Mouse (Mus musculus): Measurements from ENCODE around the gene Serpinb9. TPM values are rescaled to one million over a fixed set of nuclear protein-coding genes. Genes with fewer than 3 reads are reported as not detected.
A peak's percentile ranks its signal among the peaks of the same experiment; 100 is the strongest.
"Not testable (repeated sequence)": the region's sequence is repeated elsewhere in the genome, so short reads cannot be mapped to it uniquely, and the experiment has no call there.

The Serpinb9 gene
- 12.6 and 12.9 TPM in 2 replicates for polyA plus RNA-seq (2015; fragmentation: Nextera tagmentation; extraction: Ambion mirVana)

DNA sequence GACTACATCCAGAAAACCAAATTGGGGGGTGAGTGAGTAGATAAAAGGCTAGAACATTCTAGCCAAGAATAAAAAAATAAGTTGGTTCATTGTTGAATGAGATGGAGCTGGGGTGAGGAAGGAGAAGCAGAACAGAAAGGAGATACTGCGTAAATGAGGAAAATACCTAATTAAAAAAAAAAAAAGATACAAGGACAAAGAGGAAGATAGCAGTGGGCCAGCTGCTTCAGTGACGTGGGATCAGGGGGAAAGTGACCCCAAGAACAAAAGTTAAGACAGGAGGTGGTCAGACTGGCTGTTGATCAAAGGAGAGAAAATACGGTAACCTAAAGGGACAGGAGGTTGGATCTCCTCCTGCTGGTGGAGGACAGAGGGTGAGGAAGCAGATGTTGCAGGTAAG, at the start of gene Serpinb9:
Serpinb9 (plus strand) TSS at position 301 of the 400 bp plus-strand sequence.
- no peak for DNase-seq (ENCODE audit: low spot score)

DNA sequence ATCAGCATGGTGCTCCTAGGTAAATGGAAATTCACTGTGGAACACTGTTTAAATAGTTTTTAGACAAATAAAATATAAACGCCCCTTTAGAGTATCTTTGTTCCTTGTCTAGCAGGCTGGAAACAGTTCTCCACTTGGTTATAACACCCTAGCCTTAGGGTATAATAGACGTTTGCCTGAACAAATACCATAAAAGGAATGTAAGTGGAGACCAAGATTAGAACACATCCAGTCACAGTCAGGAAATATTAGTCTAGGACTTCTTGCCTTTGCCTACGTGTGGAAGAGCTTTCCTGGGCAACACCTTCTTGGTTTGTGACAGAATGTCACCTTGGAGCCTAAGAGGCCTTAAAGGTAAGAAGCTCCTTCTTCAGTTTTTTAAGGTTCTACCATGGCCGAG, 46.5 kb upstream of the Serpinb9 start:
- no peak for DNase-seq (ENCODE audit: low spot score)

DNA sequence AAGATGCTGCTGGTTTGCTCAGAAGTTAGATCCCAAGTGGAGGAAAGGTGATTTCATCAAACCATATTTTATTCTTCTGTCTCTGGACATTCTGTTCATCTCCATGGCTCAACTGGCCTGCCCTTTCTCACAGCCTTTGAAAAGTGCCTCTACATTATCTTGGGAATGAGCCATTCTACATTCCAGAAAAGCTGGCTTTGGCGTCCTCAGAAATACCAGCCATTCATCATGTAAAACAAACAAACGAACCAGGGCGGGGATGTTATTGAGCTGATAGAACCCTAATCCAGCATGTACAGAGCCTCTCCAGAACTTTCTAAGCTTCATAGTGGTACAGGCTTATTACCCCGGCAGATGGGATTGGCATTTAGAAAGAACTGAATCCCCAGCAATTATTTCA, 45.1 kb upstream of the Serpinb9 start:
- DNase-seq (ENCODE audit: low spot score) = no peak

DNA sequence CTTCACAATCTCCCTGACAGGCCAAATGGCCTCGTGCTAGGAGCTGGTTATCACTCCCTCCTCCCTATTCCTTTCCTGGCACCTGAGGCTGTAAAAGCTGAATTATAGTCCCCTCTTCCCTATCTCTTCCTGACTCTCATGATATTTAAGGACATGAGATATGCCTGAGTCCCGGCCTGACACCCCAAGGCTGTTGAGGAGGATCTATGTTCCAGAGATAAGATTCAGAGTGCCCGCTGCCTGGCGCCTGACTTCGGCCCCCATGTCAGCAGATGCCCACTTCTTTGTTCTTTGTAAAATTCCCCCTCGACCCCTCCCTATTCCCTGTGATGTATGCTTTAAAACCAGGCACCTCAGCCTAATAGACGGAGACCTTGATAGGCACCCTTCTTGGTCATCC, 44.5 kb upstream of the Serpinb9 start:
- not testable (repeated sequence) for DNase-seq (ENCODE audit: low spot score)

DNA sequence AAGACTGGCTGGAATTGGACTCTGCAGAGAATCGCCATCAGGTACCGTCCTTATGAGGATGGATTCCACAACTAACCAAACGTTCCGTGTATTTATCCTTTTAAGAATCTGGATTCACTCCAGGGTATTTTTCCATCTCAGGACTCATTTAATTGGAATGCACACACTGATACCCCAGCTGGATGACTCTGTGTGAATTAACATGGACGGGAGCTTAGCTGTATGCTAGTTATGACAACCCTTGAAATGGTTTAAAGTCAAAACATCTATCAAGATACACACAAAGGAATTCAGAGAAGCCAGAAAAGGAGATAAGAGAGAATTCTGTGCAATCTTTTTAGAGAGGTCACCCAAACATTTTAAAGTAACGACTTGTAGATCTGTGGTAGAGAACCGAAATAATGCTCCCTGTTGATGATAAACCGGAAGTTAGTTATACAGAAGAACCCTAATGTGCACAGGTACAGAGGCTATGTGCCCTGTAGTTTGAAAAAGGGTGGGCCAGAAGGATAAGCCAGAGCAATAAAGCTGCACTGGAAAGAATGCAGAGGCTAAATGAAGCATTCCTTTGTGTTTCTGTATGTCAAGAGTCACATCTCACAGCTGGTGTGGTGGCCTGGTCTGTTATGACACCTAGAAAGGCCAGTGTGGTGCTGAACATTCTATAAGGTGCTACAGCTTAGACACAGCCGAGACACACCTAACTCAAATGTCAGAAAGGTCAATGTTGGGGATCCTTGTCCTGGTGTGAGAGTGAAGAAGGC, 38.9 kb upstream of the Serpinb9 start:
- DNase-seq (ENCODE audit: low spot score) = no peak

DNA sequence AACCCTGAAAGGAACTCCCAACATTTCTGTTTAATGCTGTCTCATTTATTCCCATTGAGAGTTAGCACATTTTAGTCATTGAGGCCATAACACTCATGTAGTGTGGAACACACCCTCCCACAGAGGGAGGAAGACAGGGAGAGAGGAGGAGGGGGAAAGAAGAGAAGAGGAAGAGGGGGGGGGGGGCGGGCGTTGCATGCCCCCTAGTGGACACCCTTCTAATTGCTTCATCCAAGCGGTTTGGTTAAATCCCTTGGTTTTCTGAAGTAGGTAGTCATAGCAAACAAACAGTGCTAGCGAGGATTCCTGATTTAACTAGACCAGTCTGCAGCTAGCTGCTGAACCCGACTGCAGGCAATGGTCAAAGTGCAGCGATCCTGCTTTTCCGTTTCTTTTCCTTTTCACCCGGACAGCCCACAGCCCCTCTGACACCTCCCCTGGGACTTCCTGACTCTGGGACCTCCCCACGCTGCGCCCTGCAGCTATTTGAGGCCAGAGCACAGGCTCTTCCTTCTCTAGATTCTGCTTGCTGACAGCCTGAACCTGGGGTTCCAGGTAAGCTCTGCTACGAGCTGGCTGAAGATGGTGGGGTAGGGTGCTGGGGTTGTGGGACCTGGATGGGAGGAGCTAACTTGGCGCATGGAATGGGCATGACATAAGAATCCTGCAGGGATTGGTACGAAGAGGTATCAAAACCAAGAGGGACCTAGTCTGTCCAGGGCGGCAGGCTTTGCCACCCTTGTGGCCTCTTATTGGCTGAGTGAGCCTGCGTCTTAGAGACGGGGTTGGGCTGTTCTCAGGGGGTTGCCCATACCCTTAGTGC, 37.9 kb upstream of the Serpinb9 start, which contains the start of gene Serpinb6b:
Serpinb6b (plus strand) TSS at position 221 of the 823 bp plus-strand sequence.
- peak; percentile 66 for DNase-seq (ENCODE audit: low spot score)

DNA sequence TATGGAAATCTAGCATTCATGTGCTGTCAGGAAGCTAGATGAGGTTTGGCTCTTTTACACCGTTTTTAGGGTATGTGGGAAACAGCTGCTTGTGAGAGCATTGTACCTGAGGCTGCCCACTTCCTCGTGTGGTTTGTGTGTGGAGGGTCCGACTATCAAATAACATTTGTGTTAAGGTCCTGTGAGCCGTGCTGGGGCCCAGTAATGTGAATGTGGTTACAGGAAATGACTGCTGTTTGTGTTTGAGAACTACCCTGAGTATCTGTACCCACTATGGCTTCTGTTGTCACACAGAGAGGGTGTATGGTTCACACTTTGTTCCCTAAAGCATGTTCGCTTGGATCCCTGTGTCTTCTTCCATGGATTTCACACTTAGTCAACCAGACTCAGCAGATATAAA, 36.9 kb upstream of the Serpinb9 start:
- DNase-seq (ENCODE audit: low spot score) = peak; percentile 38

DNA sequence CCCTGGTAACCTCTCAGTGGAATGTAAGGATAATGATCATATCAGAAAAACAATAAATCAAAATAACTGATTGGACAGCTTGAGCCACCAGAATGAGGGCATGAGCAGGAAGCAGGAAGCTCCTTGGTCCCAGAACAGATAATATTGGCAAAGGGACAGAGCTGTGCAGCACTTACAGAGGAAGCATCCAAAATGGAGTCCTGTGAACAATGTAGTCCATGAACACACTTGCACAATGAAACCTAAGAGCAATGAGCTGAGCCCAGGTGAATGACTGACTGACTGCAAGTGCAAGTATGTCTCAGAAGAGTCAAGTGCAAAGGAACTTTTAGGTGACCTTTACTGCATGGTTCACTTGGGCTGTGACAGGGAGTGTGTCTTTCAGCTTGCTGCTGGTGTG, 35.8 kb upstream of the Serpinb9 start:
- DNase-seq (ENCODE audit: low spot score) = no peak

DNA sequence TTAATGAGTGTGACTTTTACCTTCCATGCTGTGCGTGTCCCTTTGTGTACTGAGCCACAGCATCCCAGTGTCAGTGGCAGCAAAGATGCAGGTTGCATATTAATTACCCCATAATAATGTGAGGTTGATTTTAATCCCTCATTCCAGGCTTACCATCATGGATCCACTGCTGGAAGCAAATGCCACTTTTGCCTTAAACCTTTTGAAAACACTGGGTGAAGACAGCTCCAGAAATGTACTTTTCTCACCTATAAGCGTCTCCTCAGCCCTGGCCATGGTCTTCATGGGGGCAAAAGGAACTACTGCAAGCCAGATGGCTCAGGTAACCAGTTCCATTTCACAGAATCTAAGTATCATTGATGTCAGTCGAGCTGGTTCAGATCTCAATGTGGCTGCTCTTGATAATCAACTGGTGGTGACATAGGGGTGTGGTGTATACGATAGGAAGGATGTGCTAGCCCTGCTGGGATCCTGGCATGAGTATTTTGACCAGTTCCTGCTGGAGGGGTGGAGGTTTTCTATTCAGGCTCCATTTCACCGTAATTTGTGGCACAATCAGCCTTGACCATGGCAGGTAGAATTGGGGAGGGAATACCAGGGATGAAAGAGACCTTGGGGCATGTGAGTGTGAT, 34.6 kb upstream of the Serpinb9 start:
- no peak for DNase-seq (ENCODE audit: low spot score)

DNA sequence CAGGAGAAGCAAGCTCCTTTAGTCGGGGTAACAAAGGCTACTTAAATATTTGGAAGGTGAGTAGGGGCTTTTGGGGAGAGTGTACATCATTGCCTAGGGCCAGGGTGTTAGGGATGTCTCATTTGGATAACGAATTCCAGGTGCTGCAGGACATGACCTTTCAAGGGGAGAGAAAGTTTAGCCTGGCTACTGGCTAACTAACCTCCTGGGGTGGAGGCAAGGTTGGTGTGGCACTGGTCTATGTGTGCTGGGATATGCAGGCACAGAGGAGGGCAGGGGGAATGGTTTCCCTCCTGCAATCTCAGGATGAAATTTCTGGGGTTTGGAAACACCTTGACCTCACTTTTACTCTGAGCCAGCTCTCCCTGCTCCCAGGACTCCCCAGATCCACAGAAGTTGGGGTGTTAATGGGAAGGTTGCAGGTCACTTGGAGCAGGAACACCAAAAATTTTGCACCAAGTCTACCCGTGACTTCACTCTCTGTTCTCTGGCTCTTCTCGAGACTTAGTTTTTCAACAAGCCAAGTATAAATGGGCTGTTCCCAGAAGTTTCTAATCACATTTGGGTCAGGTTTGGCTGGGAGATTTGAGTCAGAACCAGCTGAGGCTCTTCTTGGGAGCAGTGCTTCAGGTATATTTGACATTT, 33.9 kb upstream of the Serpinb9 start:
- no peak for DNase-seq (ENCODE audit: low spot score)

DNA sequence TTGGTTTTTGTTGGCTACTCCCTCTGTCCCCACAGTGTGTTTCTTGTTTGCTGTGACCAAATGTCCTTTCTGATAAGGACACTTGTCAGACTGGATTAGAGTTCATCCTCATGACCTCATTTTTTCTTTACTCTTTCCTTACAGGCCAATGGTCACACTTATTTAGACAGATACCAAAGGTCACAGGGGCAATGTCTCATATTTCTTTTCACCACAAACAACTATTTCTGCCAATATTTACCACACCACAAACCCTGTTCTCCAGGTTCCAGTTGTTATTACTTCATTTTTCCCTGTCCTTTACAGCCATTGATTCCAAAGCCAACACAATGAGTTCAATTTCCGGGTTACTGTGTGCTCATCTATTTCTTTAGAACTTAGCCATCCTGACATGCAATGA, 33.4 kb upstream of the Serpinb9 start:
- no peak for DNase-seq (ENCODE audit: low spot score)

DNA sequence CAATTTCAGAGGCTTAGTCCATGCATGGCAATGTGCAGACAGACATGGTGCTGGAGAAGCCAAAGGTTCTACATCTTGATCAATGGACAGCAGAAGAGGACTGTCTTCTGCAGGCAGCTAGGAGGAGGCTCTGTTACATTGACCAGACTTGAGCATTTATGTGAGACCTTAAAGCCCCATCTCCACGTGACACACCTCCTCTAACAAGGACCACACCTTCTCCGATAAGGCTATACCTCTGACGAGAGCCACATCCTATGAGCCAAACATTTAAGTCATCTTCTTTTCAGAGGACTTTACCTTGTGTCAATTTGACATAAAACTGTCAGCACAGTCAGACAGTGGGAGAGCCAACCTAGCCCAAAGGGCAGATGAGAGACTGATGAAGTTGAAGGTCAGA, 32.3 kb upstream of the Serpinb9 start:
- no peak for DNase-seq (ENCODE audit: low spot score)

DNA sequence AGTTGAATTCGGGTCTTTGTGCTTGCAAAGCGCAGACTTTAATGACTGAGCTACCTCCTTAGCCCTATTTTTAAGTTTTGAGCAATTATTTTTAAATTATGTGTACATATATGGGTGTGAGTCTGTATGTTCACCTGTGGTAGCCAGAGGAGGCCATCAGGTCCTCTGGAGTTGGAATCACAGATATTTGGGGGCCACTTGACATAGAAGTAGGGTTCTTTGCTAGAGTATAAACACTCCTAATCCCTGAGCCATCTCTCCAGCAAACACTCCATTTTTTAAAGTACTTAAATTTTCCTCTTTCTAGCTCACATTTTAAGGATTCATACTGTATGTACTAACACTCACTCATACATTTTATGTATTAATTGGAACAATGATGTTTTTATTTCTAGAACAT, 28.8 kb upstream of the Serpinb9 start:
- no peak for DNase-seq (ENCODE audit: low spot score)

DNA sequence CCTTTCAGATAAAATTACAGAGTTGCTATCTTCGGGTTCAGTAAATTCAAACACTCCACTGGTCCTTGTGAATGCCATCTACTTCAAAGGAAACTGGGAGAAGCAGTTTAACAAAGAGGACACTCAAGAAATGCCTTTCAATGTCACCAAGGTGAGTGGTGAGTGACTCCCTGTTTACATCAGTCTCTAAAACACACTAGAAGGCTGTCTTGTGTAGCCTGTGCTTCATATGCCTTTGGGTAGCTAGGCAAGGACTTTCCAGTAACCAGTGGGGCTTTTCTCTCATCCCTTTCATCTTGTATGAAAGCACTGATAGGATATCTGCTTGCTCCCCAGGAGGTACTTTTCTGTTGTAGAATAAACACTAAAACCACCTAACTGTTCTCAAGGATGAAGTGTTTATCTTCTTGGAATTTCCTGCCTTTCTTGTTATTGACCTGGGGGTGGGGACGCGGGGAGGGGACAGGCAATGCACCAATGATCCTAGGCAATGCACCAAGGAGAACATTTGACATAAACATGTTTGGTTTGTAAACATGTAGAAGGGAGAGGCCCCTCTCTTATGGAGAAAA, 28.1 kb upstream of the Serpinb9 start:
- DNase-seq (ENCODE audit: low spot score) = no peak

DNA sequence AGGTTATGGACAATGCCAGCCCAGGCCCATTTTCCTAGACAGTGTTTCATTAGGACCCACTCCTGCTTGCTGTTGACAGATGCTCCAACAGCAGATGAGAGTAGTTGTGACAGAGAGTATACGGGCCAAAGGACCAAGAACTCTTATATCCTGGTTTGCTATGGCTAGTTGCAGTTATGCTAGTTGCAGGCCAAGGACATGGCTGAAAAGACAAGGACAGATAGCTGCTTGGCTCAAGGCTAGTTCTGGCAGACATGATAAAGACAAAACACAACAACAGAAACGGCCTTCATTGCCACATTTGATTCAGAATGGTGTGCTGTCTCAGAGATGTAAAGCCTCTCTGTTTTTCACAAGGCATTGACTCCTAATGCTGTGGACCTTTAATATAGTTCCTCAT, 27.3 kb upstream of the Serpinb9 start:
- DNase-seq (ENCODE audit: low spot score) = no peak

DNA sequence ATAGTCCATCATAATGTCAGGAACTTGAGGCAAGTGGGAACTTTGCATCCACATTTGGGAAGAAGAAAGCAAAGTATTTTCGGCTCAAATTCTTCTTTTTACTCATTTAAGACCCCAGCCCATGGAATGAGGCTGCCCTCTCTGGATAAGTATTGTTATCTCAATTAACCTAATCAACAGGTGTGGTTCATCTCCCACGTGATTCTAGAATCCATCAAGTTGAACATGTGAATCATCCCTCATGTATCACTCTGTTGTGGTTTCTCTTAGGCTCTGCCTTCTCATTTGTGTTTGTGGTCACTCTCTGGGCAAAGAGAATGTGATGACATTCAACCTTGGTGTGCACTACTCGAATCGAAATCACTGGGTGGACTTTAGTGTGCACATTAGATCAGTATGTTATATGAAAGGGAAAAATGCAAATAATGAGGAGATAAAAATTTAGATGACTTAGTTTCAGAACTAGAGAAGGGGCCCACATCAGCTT, 20.5 kb upstream of the Serpinb9 start:
- no peak for DNase-seq (ENCODE audit: low spot score)

DNA sequence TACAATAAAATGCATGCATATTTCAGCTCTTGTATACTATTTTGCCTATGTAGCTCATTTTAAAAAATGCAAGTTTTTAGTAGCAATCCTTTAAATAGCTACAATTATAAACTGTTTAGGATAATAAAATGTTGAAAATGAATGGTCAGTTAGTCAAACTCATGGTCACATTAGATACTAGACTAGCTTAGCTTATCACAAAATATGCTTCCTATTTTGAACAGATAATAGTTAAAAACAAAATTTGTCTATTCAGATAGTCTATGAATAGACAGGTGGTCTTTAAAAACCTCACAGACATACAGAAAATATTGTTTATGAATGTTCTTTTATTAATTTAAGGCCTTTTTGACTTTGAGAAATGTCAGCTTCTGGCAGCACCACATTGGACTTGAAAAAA, 16.8 kb upstream of the Serpinb9 start:
- no peak for DNase-seq (ENCODE audit: low spot score)

DNA sequence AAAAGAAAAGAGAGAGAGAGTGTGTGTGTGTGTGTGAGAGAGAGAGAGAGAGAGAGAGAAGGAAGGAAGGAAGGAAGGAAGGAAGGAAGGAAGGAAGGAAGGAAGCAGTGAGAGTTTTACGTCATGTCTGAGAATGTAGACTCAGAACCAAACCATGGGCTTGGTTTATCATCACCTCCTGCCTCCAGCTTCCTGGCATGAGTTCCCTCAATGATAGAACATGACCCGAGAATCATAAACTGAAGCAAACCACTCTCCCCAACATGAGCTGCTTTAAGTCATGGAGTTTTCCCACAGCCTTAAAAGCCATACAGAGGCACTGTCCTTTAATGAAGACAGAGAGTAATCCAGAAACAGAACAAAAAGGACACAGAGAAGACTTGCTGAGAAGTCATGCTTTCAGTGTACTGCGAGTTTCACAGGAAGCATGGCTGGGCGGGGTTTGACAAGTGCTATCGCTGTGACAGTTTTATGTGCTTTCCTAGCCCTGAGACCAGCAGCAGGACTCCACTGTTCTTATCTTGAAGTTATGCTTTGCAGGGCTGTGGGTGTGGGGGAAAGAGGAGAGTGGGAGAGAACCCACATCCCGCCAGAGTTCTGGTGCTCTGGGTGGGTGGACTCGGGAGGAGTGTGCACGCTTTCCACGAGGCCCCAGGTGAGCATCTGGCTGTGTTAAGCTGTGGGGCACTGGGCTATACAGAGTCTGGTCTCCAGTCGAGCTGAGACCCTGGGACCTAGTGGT, 9.7 kb upstream of the Serpinb9 start:
- DNase-seq (ENCODE audit: low spot score) = no peak

DNA sequence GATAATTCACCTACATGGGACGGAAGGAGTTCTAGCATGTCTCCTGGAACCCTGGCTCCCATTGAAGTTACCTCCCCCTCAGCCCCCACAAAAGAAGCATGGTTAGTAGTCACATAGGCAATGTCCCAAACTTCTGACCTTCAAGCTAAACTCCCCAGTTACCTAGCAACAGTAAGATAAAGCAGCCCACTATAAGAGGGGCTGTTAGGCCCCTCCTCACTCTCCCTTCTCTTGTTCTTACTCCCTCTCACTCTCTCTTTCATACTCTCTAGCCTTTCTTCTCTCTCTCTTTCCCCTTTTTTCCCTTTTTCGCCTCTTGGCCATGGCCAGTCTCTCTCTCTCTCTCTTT, 9.2 kb upstream of the Serpinb9 start:
- no peak for DNase-seq (ENCODE audit: low spot score)

DNA sequence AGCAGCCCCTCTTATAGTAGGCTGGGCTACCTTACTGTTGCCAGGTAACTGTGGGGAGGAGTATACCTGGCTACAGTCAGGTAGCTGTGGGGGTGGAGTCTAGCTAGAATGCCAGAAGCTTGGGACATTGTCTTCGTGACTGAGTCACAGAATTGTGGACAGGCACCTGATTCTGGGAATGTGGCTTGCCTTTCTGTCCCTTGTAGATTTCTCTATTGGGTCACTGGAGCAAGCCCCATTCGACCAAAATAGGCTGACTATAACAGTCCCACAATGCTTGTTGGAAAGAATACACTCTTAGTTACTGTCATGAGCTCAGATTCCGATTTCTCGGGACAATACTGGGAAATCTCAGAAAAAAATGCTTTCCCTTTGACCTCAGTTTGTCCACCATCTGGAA, 8.0 kb upstream of the Serpinb9 start:
- no peak for DNase-seq (ENCODE audit: low spot score)
